Mouse (Mus musculus): ENCODE results near the gene Nfia.

The Nfia gene

DNA sequence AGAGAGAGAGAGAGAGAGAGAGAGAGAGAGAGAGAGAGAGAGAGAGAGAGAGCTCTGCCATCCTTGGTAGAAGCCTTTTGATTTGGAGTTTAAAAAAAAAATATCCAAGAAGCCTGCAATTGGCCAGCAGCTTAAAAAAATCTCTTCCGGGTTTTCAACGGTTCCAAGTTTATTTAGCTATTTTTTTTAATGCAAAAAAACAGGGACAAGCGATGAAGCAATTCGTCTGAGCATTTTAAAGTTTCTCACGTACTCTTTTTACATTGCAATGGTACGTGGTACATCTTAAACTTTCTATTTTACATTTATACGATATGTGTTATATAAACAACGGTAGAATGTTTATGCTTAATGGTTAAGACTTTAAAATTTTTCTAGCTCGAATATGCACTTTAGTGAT is at the start of gene Nfia:
Nfia (plus strand) TSS at position 94 of the 400 bp plus-strand sequence.
- DNase-seq, result no peak

- DNase-seq, result no peak
Measured at GRCm38 (mm10) chr4:97723374-97723773, 49.2 kb upstream of the Nfia start.

GRCm38 (mm10) chr4:97728520-97728919 is 44.0 kb upstream of the Nfia start:
- DNase-seq, result no peak

DNA sequence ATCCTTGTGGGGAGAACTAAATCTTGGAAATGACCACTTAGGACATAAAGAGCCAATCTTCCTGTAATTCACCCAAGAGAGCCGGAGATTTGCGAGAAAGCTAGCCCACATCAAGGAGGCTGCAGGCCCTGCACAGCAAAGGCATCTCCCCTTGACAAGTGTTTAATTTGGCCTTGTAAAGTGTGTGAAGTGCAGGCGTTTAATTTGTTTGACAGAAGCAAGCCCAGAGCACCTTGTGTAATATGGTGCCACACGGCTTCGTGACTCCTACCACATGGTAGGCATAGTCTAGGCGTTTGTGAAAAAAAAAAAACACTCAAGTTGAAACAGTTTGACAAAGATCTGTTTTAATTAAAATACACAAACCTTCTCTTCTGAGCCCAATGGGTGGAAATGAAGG is 42.5 kb upstream of the Nfia start:
- no peak for DNase-seq

DNA sequence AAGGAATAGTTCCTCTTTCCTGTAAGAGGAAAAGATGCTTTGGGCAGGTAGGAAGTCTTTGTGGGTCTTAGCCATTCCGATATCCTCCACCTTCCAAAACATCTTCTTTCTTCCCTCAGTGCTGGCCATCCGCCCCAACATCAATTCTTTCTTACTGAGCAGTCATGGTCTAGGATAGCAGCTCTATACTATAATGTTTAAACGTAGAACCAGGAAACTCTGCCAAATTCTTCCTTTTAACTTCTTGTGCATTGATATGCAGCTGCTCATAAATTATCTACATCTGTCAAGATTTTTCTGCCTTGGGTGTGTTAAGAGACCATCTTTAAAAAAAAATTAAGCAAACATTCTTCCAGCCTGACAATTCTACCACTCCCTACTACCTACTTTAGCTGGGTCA is 42.1 kb upstream of the Nfia start:
- DNase-seq, result no peak

DNA sequence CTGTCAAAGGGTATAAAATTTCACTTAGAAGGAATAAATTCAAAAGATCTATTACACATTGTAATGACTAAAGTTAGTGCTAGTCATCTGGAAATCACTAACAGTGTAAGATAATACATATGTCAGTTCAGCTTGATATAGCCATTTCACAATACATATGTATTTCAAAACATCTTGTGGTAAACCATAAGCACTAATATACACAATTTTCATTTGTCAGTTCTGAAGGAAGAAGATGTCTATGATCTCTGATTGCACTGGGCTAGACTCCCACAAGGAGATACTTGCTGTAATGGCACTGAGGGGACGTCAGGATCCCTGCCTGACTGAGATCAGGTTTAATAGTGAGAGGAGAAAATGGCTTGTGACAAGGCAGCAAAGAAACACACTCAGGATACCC is 39.1 kb upstream of the Nfia start:
- DNase-seq, result no peak

- no peak for DNase-seq
Measured at GRCm38 (mm10) chr4:97743932-97744331, 28.6 kb upstream of the Nfia start.

GRCm38 (mm10) chr4:97745296-97746105 is 27.0 kb upstream of the Nfia start:
- DNase-seq, result peak; percentile 67

- DNase-seq, result no peak
Measured at GRCm38 (mm10) chr4:97746106-97746900, 26.2 kb upstream of the Nfia start.

- no peak for DNase-seq
Measured at GRCm38 (mm10) chr4:97750401-97750800, 22.1 kb upstream of the Nfia start.

DNA sequence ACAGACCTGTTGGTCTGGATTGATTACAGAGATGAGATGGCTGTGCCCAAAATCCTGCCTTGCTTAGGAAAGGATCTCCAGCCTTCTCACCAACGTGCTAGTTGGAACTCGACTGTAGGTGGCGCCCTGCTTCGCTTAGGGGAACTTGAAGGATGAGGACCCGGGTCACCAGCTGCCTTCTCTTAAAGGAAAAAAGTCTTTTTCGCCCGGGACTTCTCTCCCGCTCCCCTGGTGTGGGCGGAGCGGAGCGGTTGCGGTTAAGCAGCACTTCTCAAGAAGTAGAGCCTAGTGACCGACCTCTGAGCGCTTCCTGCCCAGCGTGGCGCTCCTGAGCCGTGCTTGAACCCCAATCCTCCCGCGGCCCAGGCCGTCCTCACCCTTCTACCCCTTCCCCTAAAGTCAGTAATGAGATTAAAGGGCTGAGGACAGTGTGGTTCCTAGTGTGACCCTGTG is 21.5 kb upstream of the Nfia start:
- DNase-seq, result peak; percentile 84

GRCm38 (mm10) chr4:97751483-97752251 is 20.9 kb upstream of the Nfia start:
- DNase-seq, result no peak

DNA sequence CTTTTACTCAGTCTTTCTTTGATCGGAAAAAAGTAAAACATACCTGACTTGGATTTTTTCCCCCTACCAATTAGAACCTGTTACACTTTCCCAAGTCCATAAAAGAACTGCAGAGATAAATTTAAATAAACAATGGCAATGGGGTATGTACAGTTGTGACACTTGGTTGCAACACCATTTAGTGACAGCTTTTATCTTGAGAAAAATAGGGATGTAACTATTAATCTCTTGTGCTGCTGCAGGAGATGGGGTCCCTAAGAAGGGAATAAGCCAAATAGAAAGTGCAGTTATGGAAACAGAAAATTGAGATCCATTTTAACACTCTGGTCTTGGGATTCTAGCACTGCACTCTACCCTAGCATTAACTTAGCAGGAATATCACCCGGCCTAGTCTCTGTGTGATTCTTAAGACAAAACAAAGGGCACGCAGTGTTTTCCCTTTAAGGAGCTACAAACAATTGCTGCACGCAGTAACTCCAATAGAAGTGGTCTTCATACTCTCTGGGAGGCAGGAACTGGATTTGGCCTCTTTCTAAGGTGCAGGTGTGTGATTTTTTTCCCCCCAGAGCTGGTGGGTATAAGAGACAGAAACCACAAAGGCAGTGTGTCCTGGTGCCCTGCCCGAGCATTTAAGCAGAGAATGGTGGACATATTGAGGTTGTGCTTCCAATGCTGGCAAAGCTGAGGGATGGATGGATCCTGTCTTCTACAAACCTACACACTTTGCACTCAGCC is 20.1 kb upstream of the Nfia start:
- no peak for DNase-seq

DNA sequence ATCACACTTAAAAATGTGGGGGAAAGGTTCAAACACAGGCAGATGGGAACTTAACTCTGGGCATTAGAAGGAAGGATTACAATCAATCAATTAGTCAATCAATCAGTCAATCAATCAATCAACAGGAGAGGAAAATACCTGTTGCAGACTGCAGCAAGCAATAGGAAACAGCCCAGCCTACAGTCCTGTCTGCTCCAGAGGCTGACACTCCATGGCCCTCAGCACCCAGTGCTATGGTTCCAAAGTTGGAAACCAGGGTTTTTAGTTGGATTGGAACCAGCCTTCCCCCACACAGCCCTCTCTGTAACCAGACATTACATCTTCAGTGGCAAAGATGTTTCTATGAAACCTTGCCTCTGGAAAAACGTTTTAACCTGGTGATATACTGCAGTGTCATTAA is 19.0 kb upstream of the Nfia start:
- no peak for DNase-seq

GRCm38 (mm10) chr4:97754241-97754640 is 18.3 kb upstream of the Nfia start:
- no peak for DNase-seq

DNA sequence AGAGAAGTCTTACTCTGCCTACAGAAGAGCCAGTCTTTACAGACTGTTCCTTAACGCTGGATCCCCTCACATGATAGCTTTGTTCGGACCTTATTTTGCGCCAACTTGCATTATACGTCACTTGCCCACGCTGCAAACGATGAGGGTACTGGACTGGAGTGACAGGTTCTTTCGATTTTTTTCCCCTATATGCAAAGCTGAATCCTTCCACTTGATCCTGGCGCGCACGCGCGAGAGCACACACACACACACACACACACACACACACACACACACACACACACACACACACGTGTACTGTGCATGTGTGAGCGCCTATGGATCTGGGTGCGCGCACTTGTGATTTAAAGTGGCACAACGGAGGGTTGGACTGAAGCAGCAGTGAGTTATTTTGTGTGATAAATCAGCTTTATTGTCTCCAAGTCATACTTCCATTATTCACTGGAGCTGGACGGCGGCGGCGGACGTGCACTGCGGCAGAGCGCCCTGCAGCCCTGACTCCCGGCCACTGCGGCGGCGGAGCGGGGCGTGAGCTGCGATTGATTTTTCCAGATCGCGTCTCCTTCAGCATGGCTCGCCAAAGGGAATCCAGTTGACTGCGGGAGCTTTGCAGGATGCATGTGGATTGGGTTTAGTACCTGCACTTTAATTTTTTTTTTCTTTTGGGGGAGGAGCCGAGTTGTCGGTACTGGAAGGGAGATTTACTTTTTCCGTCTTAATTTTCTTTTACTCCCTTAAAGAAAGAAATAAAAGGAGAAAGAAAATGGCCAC is 15.1 kb upstream of the Nfia start:
- peak; percentile 79 for DNase-seq

- DNase-seq, result peak; percentile 53
Measured at GRCm38 (mm10) chr4:97757978-97758461, 14.5 kb upstream of the Nfia start.

DNA sequence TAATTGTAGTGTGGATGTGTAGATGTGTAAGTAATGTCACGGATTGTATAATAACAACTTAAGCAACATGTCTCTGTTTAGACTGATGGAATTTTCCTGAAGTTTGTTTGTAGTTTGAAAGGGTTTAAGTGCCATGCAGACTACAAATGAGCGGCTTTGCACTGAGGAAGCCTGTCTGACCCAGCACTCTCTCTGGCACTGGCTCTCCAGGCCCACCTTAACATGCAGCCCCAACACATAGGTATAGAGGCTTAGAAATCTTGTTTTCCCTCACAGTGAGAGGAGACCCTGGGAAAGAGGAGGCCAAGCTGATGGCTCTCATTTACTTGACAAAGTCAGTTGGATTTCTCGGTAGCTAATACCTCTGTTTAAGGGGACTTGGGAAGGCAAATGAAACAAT is 13.9 kb upstream of the Nfia start:
- DNase-seq, result no peak

DNA sequence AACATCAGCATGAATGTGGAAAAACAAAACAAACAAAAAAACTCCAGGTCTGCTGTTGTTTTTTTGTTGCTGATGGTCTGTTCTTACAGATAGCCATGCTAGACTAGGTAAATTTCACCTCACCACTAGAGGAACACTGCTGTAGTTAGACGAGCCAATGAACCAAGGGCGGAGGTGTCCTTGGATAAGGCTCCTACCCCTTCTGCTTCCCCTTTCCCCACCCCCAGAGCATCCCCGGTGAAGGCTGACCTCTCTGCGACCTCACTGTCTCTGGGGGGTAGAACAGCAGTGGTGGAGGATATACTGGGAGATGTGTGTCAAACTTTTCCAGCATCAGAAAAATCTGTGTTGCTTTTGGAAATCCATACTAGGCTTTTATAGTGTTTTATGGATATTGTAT is 7.9 kb upstream of the Nfia start:
- no peak for DNase-seq

DNA sequence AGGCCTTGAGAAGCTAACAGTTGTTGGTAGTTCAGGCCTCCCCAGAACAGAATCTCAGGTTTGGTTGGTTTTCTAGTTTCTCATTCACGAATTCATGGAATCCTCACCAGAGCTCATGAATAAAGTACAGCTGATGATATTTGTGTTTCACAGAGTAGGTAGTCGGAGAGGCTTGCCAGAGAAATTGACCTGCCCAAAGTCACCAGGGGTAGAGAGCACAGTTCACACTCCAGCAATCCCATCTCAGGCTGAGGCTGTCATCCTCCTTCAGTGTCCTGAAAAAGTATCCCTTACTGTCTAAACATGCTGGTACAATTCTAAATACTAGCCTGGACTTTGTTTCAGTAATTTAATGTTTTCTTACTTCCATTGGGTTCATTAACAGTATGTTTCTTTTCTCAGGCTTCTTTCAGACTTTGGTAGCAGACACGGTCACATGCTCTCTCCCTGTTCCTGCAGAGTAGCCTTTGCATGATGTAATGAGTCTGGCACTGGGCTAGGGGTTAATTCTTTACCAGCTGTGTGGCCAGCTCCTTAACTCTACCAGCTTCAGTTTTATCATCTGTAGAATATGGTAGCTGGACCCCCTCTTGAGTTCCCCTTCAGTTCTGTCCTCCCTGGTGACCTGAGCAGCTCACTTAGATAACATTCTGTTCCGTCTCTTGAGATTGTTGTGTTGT is 7.1 kb upstream of the Nfia start:
- no peak for DNase-seq

GRCm38 (mm10) chr4:97766100-97766499 is 6.4 kb upstream of the Nfia start:
- no peak for DNase-seq

All from cerebellum, adult 11-12 months (tissue).